Mouse (Mus musculus) cerebellum, adult 2 months (tissue): ENCODE measurements around the gene Pacrg.

ENCODE experiments used
- CTCF ChIP-seq: fragments of 200-500 bp; IDR thresholded peaks from 2 replicates; pipeline ENCODE4 v1.5.1; 2011; ENCODE audit warnings: low read depth, mild to moderate bottlenecking, control low read depth, low read length, moderate library complexity, borderline replicate concordance; ENCODE audit not compliant: insufficient read depth
- POLR2A ChIP-seq: fragments of 200-500 bp; IDR thresholded peaks from 2 replicates; pipeline ENCODE4 v1.6.1; 2011; ENCODE audit warnings: low read length, control low read depth, borderline replicate concordance; ENCODE audit not compliant: insufficient read depth

DNA sequence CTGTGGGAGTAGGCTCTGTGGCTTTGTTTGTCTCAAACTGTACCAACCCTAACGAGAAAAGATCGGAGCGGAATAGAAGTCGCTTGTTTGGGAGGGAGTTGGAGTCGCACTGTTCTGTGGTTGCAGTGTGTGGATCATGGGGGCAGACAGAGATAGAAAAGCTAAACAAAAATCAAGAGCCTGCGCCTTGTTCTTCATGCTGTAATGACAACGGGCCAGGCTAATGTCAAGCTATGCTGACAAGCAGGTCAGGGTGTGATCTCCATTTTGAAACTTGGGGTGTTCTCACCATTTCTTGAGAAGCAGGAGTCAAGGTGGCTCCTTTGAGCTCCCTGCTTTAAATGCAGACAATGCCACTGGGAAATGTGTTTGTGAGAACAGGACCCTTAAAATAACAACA lies 433.8 kb downstream of the Pacrg start:
- TF ChIP-seq CTCF (no peak), POLR2A (no peak)
